Mouse (Mus musculus): ENCODE results near the gene Lmntd1. TPM values are rescaled to one million over a fixed set of nuclear protein-coding genes. Genes with fewer than 3 reads are reported as not detected.

Lmntd1 gene
- polyA plus RNA-seq, 1 experiment from 2014 or later, result 1.8 TPM

DNA sequence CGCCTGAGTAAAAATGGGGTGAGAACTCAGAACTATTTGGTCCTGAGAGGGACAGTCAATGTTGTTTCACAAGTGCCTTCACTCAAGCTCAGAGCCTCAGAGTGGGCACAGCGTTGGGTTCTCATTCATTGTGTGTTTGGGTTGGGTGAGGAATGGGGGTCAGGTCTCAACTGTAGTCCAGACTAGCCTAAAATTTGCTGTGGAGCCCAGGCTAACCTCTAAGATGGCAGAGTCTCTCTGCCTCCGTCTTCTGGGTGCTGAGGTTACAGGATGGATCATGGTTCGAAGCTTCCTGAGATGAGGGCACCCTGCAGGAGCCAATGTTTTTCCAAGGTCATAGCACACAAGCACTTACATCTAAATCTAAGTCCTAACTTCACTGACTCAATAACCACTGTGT is 37.4 kb downstream of the Lmntd1 start:
- H3K27me3 ChIP-seq (replicated peaks; ENCODE audit: control insufficient read depth, insufficient read depth, low read length), result no peaks in the 10 kb centered on the region
- no peak for ATAC-seq
- no peaks in the 10 kb centered on the region for H3K9me3 ChIP-seq (ENCODE audit: control insufficient read depth, low read length)
- H3K4me3 ChIP-seq (ENCODE audit: low read length), result no peak overlapping the region
- WGBS, result 97% methylated on average over 4 of the region's 4 CpGs
- no peak overlapping the region for H3K9ac ChIP-seq (ENCODE audit: low read depth, low read length)
- H3K27ac ChIP-seq (ENCODE audit: low read depth, low read length), result no peak overlapping the region
- no peaks in the 10 kb centered on the region for H3K36me3 ChIP-seq (ENCODE audit: control insufficient read depth, insufficient read depth, low read length)
- no peak overlapping the region for H3K4me2 ChIP-seq (ENCODE audit: low read length)
- H3K4me1 ChIP-seq (ENCODE audit: control insufficient read depth, insufficient read depth, low read depth, low read length), result peaks cover 14% of the 10 kb centered on the region

GRCm38 (mm10) chr6:145573250-145574013 is 40.7 kb downstream of the Lmntd1 start:
- Histone ChIP-seq H3K9ac (ENCODE audit: low read depth, low read length) (no peak overlapping the region), H3K9me3 (ENCODE audit: control insufficient read depth, low read length) (no peaks in the 10 kb centered on the region), H3K36me3 (ENCODE audit: control insufficient read depth, insufficient read depth, low read length) (no peaks in the 10 kb centered on the region), H3K27ac (ENCODE audit: low read depth, low read length) (no peak overlapping the region), H3K4me1 (ENCODE audit: control insufficient read depth, insufficient read depth, low read depth, low read length) (peaks cover 3% of the 10 kb centered on the region), H3K27me3 (replicated peaks; ENCODE audit: control insufficient read depth, insufficient read depth, low read length) (no peaks in the 10 kb centered on the region), H3K4me2 (ENCODE audit: low read length) (no peak overlapping the region), H3K4me3 (ENCODE audit: low read length) (no peak overlapping the region)
- ATAC-seq, result no peak
- 79% methylated on average over 6 of the region's 6 CpGs for WGBS

- H3K27me3 ChIP-seq (replicated peaks; ENCODE audit: control insufficient read depth, insufficient read depth, low read length), result no peaks in the 10 kb centered on the region
- H3K27ac ChIP-seq (ENCODE audit: low read depth, low read length), result no peak overlapping the region
- H3K36me3 ChIP-seq (ENCODE audit: control insufficient read depth, insufficient read depth, low read length), result no peaks in the 10 kb centered on the region
- H3K4me1 ChIP-seq (ENCODE audit: control insufficient read depth, insufficient read depth, low read depth, low read length), result no peaks in the 10 kb centered on the region
- ATAC-seq, result no peak
- H3K4me2 ChIP-seq (ENCODE audit: low read length), result no peak overlapping the region
- no peaks in the 10 kb centered on the region for H3K9me3 ChIP-seq (ENCODE audit: control insufficient read depth, low read length)
- no peak overlapping the region for H3K4me3 ChIP-seq (ENCODE audit: low read length)
- no peak overlapping the region for H3K9ac ChIP-seq (ENCODE audit: low read depth, low read length)
- WGBS, result 90% methylated on average over 3 of the region's 3 CpGs
Measured at GRCm38 (mm10) chr6:145568701-145569100, 45.4 kb downstream of the Lmntd1 start.

GRCm38 (mm10) chr6:145567832-145568231 is 46.3 kb downstream of the Lmntd1 start:
- ATAC-seq, result no peak
- no peaks in the 10 kb centered on the region for H3K36me3 ChIP-seq (ENCODE audit: control insufficient read depth, insufficient read depth, low read length)
- H3K27me3 ChIP-seq (replicated peaks; ENCODE audit: control insufficient read depth, insufficient read depth, low read length), result no peaks in the 10 kb centered on the region
- H3K4me2 ChIP-seq (ENCODE audit: low read length), result no peak overlapping the region
- no peaks in the 10 kb centered on the region for H3K4me1 ChIP-seq (ENCODE audit: control insufficient read depth, insufficient read depth, low read depth, low read length)
- no peak overlapping the region for H3K9ac ChIP-seq (ENCODE audit: low read depth, low read length)
- H3K4me3 ChIP-seq (ENCODE audit: low read length), result no peak overlapping the region
- 86% methylated on average over 3 of the region's 3 CpGs for WGBS
- no peaks in the 10 kb centered on the region for H3K9me3 ChIP-seq (ENCODE audit: control insufficient read depth, low read length)
- no peak overlapping the region for H3K27ac ChIP-seq (ENCODE audit: low read depth, low read length)

GRCm38 (mm10) chr6:145567296-145567695 is 46.8 kb downstream of the Lmntd1 start:
- WGBS, result 62% methylated on average over 8 of the region's 8 CpGs
- Histone ChIP-seq H3K27ac (ENCODE audit: low read depth, low read length) (no peak overlapping the region), H3K9me3 (ENCODE audit: control insufficient read depth, low read length) (no peaks in the 10 kb centered on the region), H3K4me2 (ENCODE audit: low read length) (no peak overlapping the region), H3K4me1 (ENCODE audit: control insufficient read depth, insufficient read depth, low read depth, low read length) (no peaks in the 10 kb centered on the region), H3K4me3 (ENCODE audit: low read length) (no peak overlapping the region), H3K9ac (ENCODE audit: low read depth, low read length) (no peak overlapping the region), H3K27me3 (replicated peaks; ENCODE audit: control insufficient read depth, insufficient read depth, low read length) (no peaks in the 10 kb centered on the region), H3K36me3 (ENCODE audit: control insufficient read depth, insufficient read depth, low read length) (no peaks in the 10 kb centered on the region)
- ATAC-seq, result no peak

DNA sequence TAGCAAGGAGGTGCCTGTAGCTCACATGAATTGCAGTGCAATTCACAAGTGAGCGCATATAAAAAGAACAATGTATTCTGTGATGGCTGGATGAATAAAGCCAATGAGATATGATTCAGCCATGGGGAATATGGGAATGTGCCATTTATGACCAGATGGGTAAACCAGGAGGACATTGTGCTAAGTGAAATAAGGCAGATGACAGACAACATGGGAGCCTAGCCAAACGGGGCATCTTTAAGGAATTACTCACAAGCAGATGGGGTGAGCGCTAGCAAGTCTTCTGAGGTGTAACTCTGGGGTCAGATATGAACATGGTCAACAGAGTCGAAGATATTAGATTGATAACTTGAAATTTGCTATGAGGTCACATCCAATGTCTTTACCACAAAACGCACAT is 48.5 kb downstream of the Lmntd1 start:
- H3K4me2 ChIP-seq (ENCODE audit: low read length), result no peak overlapping the region
- ATAC-seq, result no peak
- WGBS, result 89% methylated on average over 5 of the region's 5 CpGs
- H3K27me3 ChIP-seq (replicated peaks; ENCODE audit: control insufficient read depth, insufficient read depth, low read length), result no peaks in the 10 kb centered on the region
- no peaks in the 10 kb centered on the region for H3K36me3 ChIP-seq (ENCODE audit: control insufficient read depth, insufficient read depth, low read length)
- no peaks in the 10 kb centered on the region for H3K9me3 ChIP-seq (ENCODE audit: control insufficient read depth, low read length)
- H3K27ac ChIP-seq (ENCODE audit: low read depth, low read length), result no peak overlapping the region
- H3K9ac ChIP-seq (ENCODE audit: low read depth, low read length), result no peak overlapping the region
- H3K4me1 ChIP-seq (ENCODE audit: control insufficient read depth, insufficient read depth, low read depth, low read length), result no peaks in the 10 kb centered on the region
- H3K4me3 ChIP-seq (ENCODE audit: low read length), result no peak overlapping the region

DNA sequence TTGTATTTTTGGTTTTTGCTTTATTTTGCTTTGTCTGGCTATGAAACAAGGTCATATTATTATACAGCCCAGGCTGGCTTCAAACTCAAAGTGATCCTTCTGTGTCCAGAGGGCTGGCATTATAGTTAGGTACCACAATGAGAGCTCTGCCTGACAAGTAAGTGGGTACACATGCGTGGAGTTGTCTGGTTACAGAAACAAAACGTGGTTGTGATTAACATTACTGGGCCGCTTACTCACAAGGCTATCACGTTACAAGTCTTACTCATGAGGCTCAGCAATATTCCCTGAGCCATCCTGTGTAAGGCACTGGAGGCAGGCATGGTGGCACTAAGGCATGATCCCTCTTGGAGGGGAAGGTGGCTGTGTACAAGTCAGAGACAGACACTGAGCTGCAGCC is 49.4 kb downstream of the Lmntd1 start:
- no peak overlapping the region for H3K4me2 ChIP-seq (ENCODE audit: low read length)
- H3K27ac ChIP-seq (ENCODE audit: low read depth, low read length), result no peak overlapping the region
- H3K9me3 ChIP-seq (ENCODE audit: control insufficient read depth, low read length), result no peaks in the 10 kb centered on the region
- no peaks in the 10 kb centered on the region for H3K4me1 ChIP-seq (ENCODE audit: control insufficient read depth, insufficient read depth, low read depth, low read length)
- ATAC-seq, result no peak
- no peaks in the 10 kb centered on the region for H3K27me3 ChIP-seq (replicated peaks; ENCODE audit: control insufficient read depth, insufficient read depth, low read length)
- no peak overlapping the region for H3K4me3 ChIP-seq (ENCODE audit: low read length)
- H3K36me3 ChIP-seq (ENCODE audit: control insufficient read depth, insufficient read depth, low read length), result no peaks in the 10 kb centered on the region
- WGBS, result 78% methylated on average over 4 of the region's 4 CpGs
- H3K9ac ChIP-seq (ENCODE audit: low read depth, low read length), result no peak overlapping the region

DNA sequence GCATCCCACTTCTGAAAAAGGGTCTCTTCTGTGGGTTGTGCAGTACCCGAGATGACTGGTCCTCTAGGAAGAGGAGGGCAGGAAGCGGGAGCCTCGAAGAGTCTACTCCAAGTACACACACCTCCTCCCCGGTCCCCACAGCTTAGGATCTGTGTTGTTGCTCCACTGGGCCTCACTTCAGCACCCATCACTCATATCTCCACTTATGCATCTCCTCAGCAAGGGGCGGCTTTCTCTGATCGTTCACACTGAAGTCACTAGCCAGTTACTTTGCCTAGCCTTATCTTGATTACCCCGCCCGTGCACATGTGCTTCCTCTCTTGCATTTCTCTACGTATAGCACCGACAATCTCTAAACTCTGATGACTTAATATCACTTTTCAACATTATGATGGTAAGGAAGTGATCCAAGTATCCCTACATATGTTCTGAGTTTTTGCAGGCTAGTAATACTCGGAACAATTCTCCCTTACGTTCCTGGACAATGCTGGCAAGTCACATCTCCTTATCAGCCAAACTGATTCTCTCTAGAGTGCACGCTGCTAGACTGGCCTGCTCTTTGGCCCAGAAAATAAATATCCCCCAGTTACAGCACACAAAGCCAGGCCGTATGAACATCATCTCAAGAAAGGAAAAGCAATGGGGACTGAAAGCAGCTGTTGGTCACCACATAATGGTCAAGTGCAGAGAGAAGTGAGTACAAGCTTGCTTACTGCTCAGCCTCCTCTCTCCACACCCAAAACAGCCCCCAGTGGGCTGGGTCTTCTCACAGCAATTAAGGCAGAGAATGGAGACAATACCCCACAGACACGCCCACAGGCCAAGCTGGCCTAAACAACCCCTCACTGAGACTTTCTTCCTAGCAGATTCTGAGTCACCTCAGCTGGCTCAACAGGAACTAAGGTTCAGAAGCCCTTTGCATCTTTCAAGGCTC is 56.8 kb downstream of the Lmntd1 start:
- no peaks in the 10 kb centered on the region for H3K27me3 ChIP-seq (replicated peaks; ENCODE audit: control insufficient read depth, insufficient read depth, low read length)
- ATAC-seq, result no peak

DNA sequence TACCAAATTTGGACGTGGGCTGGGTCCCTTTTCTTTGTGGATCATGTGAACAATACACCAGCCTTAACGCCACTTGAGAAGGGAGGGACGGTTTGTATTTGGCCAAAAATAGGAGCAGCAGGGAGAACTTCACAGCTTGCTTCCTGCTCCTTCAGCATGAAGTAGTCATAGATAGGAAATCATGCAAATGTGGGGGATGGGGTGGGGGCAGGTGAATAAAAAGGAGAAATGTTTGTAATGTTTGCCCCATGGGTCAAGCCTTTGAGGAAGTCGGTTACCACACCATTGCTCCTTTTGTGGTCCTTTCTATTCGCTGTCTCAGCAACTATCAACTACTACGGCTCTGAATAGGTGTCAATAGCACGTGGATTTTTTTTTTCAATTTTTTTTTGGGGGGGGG is 60.9 kb downstream of the Lmntd1 start:
- WGBS, result 69% methylated on average over 7 of the region's 7 CpGs
- no peaks in the 10 kb centered on the region for H3K4me1 ChIP-seq (ENCODE audit: control insufficient read depth, insufficient read depth, low read depth, low read length)
- no peak overlapping the region for H3K4me2 ChIP-seq (ENCODE audit: low read length)
- no peaks in the 10 kb centered on the region for H3K36me3 ChIP-seq (ENCODE audit: control insufficient read depth, insufficient read depth, low read length)
- no peak overlapping the region for H3K27ac ChIP-seq (ENCODE audit: low read depth, low read length)
- H3K27me3 ChIP-seq (replicated peaks; ENCODE audit: control insufficient read depth, insufficient read depth, low read length), result no peaks in the 10 kb centered on the region
- no peak for ATAC-seq
- no peak overlapping the region for H3K4me3 ChIP-seq (ENCODE audit: low read length)
- peaks cover 3% of the 10 kb centered on the region; the same call in 1 of the 2 replicates for H3K9me3 ChIP-seq (ENCODE audit: control insufficient read depth, low read length)
- no peak overlapping the region for H3K9ac ChIP-seq (ENCODE audit: low read depth, low read length)

More for the DNA sequence above, 56.8 kb downstream of the Lmntd1 start:
- WGBS, result 83% methylated on average over 15 of the region's 15 CpGs
- Histone ChIP-seq H3K9ac (ENCODE audit: low read depth, low read length) (no peak overlapping the region), H3K9me3 (ENCODE audit: control insufficient read depth, low read length) (peaks cover 6% of the 10 kb centered on the region), H3K4me1 (ENCODE audit: control insufficient read depth, insufficient read depth, low read depth, low read length) (no peaks in the 10 kb centered on the region), H3K27ac (ENCODE audit: low read depth, low read length) (no peak overlapping the region), H3K4me2 (ENCODE audit: low read length) (no peak overlapping the region), H3K4me3 (ENCODE audit: low read length) (no peak overlapping the region), H3K36me3 (ENCODE audit: control insufficient read depth, insufficient read depth, low read length) (no peaks in the 10 kb centered on the region)
